ENCODE assay signal across 17 mouse cellular contexts in the genomic region with DNA sequence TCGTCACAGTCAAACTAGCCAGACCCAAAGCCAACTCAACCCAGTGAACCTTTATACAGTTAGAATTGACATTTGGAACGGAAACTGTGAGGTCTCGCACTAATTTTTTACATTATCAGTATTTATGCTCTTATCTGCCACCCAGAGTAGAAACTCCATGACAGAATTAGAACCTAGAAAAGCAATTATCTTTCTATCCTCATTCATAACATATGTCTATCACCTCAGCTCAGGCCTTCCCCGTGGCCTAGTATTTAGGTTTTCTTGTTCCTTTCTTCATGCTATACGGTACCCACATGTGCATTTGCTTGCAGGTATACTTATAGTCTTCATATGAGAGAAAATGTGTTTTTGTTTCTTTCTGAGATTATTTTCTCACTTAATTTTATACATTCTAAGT.
"Had no signal": no experiment of that assay in that cellular context is flagged by ENCODE, and none has a peak within 500 bp of the region (broad histone marks: within the 10 kb centered on the region; RNA-seq: fewer than 3 reads in every experiment).

No protein-coding gene starts in this region.

- H3K4me1 ChIP-seq: liver, embryonic 12.5 days; liver, embryonic 15.5 days; midbrain, embryonic 12.5 days; midbrain, embryonic 15.5 days; neural tube, embryonic 12.5 days had no signal

- DNase-seq: layer of hippocampus, postnatal 36 days; right cerebral cortex, adult 18-20 months; right cerebral cortex, postnatal 14 days; right cerebral cortex, postnatal 4 days; thymus, adult 2 months; thymus, postnatal 14 days; thymus, postnatal 4 days had no signal

- ATAC-seq: midbrain, embryonic 15.5 days had no signal

- H3K36me3 ChIP-seq: limb, embryonic 12.5 days; liver, embryonic 12.5 days; liver, embryonic 15.5 days; lung, embryonic 15.5 days; midbrain, embryonic 12.5 days; midbrain, embryonic 15.5 days; neural tube, embryonic 12.5 days; neural tube, embryonic 15.5 days had no signal

- H3K27ac ChIP-seq: left cerebral cortex, adult 2 months; liver, embryonic 15.5 days; lung, embryonic 15.5 days; midbrain, embryonic 12.5 days; midbrain, embryonic 15.5 days; neural tube, embryonic 12.5 days; neural tube, embryonic 15.5 days; stomach, postnatal 0 days had no signal

- H3K9ac ChIP-seq: limb, embryonic 12.5 days; liver, embryonic 12.5 days; liver, embryonic 15.5 days; lung, embryonic 15.5 days; midbrain, embryonic 12.5 days; midbrain, embryonic 15.5 days; neural tube, embryonic 12.5 days; neural tube, embryonic 15.5 days had no signal

- H3K4me3 ChIP-seq: left cerebral cortex, adult 2 months; limb, embryonic 12.5 days; liver, embryonic 12.5 days; liver, embryonic 15.5 days; lung, embryonic 15.5 days; midbrain, embryonic 12.5 days; midbrain, embryonic 15.5 days; neural tube, embryonic 12.5 days; neural tube, embryonic 15.5 days had no signal

- H3K4me2 ChIP-seq: liver, embryonic 12.5 days; liver, embryonic 15.5 days; lung, embryonic 15.5 days; midbrain, embryonic 12.5 days; midbrain, embryonic 15.5 days; neural tube, embryonic 12.5 days; neural tube, embryonic 15.5 days had no signal

- H3K27me3 ChIP-seq: limb, embryonic 12.5 days; liver, embryonic 12.5 days; liver, embryonic 15.5 days; lung, embryonic 15.5 days; midbrain, embryonic 15.5 days; neural tube, embryonic 12.5 days; neural tube, embryonic 15.5 days had no signal

- H3K9me3 ChIP-seq: liver, embryonic 12.5 days; liver, embryonic 15.5 days; lung, embryonic 15.5 days; midbrain, embryonic 12.5 days; midbrain, embryonic 15.5 days; neural tube, embryonic 12.5 days had no signal
